Mouse (Mus musculus) intestine, postnatal 0 days (tissue): ENCODE results near the gene Enthd1. TPM values are rescaled to one million over a fixed set of nuclear protein-coding genes. Genes with fewer than 3 reads are reported as not detected.

Source experiments
- ATAC-seq: fragments of 200-750 bp; cut with Nextera tagmentation; 2 replicates; pipeline ENCODE4 v1.8.0; 2017; ENCODE audit warnings: mild to moderate bottlenecking, moderate TSS enrichment, moderate library complexity
- H3K27ac ChIP-seq: fragments of 300-500 bp; sonication (generic); 2 replicates; pipeline ENCODE4 v1.5.1; 2014; ENCODE audit warnings: mild to moderate bottlenecking, low read depth, low read length, moderate library complexity
- H3K27me3 ChIP-seq: fragments of 300-500 bp; sonication (generic); replicated peaks from 2 replicates; pipeline ENCODE4 v1.6.1; 2014; ENCODE audit warnings: low read length, mixed read lengths; ENCODE audit not compliant: control insufficient read depth, insufficient read depth
- H3K36me3 ChIP-seq: fragments of 300-500 bp; sonication (generic); 2 replicates; pipeline ENCODE4 v1.6.1; 2014; ENCODE audit warnings: mild to moderate bottlenecking, moderate library complexity; ENCODE audit not compliant: control insufficient read depth, insufficient read depth
- H3K4me1 ChIP-seq: fragments of 300-500 bp; sonication (generic); replicated peaks from 2 replicates; pipeline ENCODE4 v1.6.1; 2014; ENCODE audit warnings: antibody characterized with exemption, low read length, mixed read lengths; ENCODE audit not compliant: control insufficient read depth, insufficient read depth
- H3K4me2 ChIP-seq: fragments of 300-500 bp; sonication (generic); replicated peaks from 2 replicates; pipeline ENCODE4 v1.6.1; 2014; ENCODE audit warnings: low read depth, mild to moderate bottlenecking, moderate library complexity
- H3K4me3 ChIP-seq: fragments of 300-500 bp; sonication (generic); 2 replicates; pipeline ENCODE4 v1.5.1; 2014; ENCODE audit warnings: low read depth, low read length
- H3K9ac ChIP-seq: fragments of 300-500 bp; sonication (generic); 2 replicates; pipeline ENCODE4 v1.6.1; 2014; ENCODE audit warnings: mild to moderate bottlenecking, low read depth, low read length
- H3K9me3 ChIP-seq: fragments of 300-500 bp; sonication (generic); 2 replicates; pipeline ENCODE4 v1.6.1; 2016; ENCODE audit warnings: mixed run types; ENCODE audit not compliant: control insufficient read depth
- CTCF ChIP-seq: sonication (generic); IDR thresholded peaks from 2 replicates; pipeline ENCODE4 v1.5.1; 2016; ENCODE audit warnings: low read depth, mild to moderate bottlenecking, control low read depth, antibody characterized with exemption, moderate library complexity
- WGBS: fragments of 180-500 bp; shearing (Covaris S2); extraction: QIAGEN DNeasy Blood & Tissue Kit; methylation state at CpG from one replicate; pipeline ENCODE4 v1.1.7; 2014; 5-methylcytosine and 5-hydroxymethylcytosine counted together
- polyA plus RNA-seq: library from polyadenylated mRNA; unstranded; fragments of >200 nt; fragmentation: Nextera tagmentation; extraction: Ambion mirVana; gene quantifications from 2 replicates; pipeline ENCODE4 v1.2.1, GENCODE M21; 2015

Enthd1 gene
- polyA plus RNA-seq, 1 experiment from 2014 or later, result not detected

- Histone ChIP-seq H3K27me3 (no peaks in the 10 kb centered on the region), H3K4me1 (no peaks in the 10 kb centered on the region), H3K9me3 (no peaks in the 10 kb centered on the region), H3K9ac (no peak overlapping the region), H3K4me3 (no peak overlapping the region), H3K4me2 (no peak overlapping the region), H3K27ac (no peak overlapping the region), H3K36me3 (no peaks in the 10 kb centered on the region)
- no peak for TF ChIP-seq CTCF
- no peak for ATAC-seq
- 66% methylated on average over 17 of the region's 17 CpGs for WGBS
Measured at GRCm38 (mm10) chr15:80413988-80414721, 150.8 kb downstream of the Enthd1 start.

- Histone ChIP-seq H3K36me3 (no peaks in the 10 kb centered on the region), H3K4me2 (no peak overlapping the region), H3K4me3 (no peak overlapping the region), H3K9ac (no peak overlapping the region), H3K27me3 (no peaks in the 10 kb centered on the region), H3K27ac (no peak overlapping the region), H3K9me3 (no peaks in the 10 kb centered on the region), H3K4me1 (no peaks in the 10 kb centered on the region)
- 74% methylated on average over 4 of the region's 4 CpGs for WGBS
- TF ChIP-seq CTCF, result no peak
- ATAC-seq, result no peak
Measured at GRCm38 (mm10) chr15:80413070-80413469, 151.9 kb downstream of the Enthd1 start.

GRCm38 (mm10) chr15:80410661-80411060, 154.3 kb downstream of the Enthd1 start:
- ATAC-seq, result no peak
- H3K4me1 ChIP-seq, result no peaks in the 10 kb centered on the region
- TF ChIP-seq CTCF, result no peak
- no peaks in the 10 kb centered on the region for H3K36me3 ChIP-seq
- H3K27ac ChIP-seq, result no peak overlapping the region
- H3K27me3 ChIP-seq, result no peaks in the 10 kb centered on the region
- H3K9ac ChIP-seq, result no peak overlapping the region
- WGBS, result 55% methylated on average over 7 of the region's 7 CpGs
- no peak overlapping the region for H3K4me3 ChIP-seq
- H3K4me2 ChIP-seq, result no peak overlapping the region
- no peaks in the 10 kb centered on the region for H3K9me3 ChIP-seq

- no peak overlapping the region for H3K27ac ChIP-seq
- H3K4me2 ChIP-seq, result no peak overlapping the region
- 23% methylated on average over 1 of the region's 1 CpGs for WGBS
- H3K9me3 ChIP-seq, result no peaks in the 10 kb centered on the region
- no peak overlapping the region for H3K4me3 ChIP-seq
- no peaks in the 10 kb centered on the region for H3K4me1 ChIP-seq
- no peak for TF ChIP-seq CTCF
- no peak overlapping the region for H3K9ac ChIP-seq
- no peaks in the 10 kb centered on the region for H3K27me3 ChIP-seq
- no peak for ATAC-seq
- no peaks in the 10 kb centered on the region for H3K36me3 ChIP-seq
Measured at GRCm38 (mm10) chr15:80407873-80408272, 157.1 kb downstream of the Enthd1 start.

Other genes with a start within 250 kb of the Enthd1 start
- 0.24 and 0.27 TPM in 2 replicates for gene Grap2, start 7.4 kb upstream of the Enthd1 start, polyA plus RNA-seq
- 19.0 and 24.4 TPM in 2 replicates for gene Fam83f, start 106.7 kb upstream of the Enthd1 start, polyA plus RNA-seq
- 6.5 and 8.9 TPM in 2 replicates for gene Tnrc6b, start 146.2 kb upstream of the Enthd1 start, polyA plus RNA-seq